Mouse (Mus musculus) brain, embryonic 14.5 days (tissue): ENCODE measurements around the gene Stk32c. TPM values are rescaled to one million over a fixed set of nuclear protein-coding genes. Genes with fewer than 3 reads are reported as not detected.

Experiments used
- DNase-seq: peaks from one replicate; pipeline ENCODE4 v3.0.0-alpha.2; 2011; ENCODE audit warnings: low read depth
- CTCF ChIP-seq: fragments of 200-500 bp; IDR thresholded peaks from 2 replicates; pipeline ENCODE4 v1.5.1; 2012; ENCODE audit warnings: inconsistent platforms, mild to moderate bottlenecking, moderate library complexity, borderline replicate concordance; ENCODE audit not compliant: insufficient read depth, insufficient read length; ENCODE audit errors: extremely low read depth
- POLR2A ChIP-seq: fragments of 200-500 bp; IDR thresholded peaks from 2 replicates; pipeline ENCODE4 v1.6.1; 2012; ENCODE audit warnings: mild to moderate bottlenecking, inconsistent platforms, borderline replicate concordance; ENCODE audit not compliant: poor library complexity, insufficient read depth, insufficient read length, severe bottlenecking; ENCODE audit errors: extremely low read depth
- polyA plus RNA-seq: library from polyadenylated mRNA; depleted of rRNA; stranded (reverse); fragments of >200 nt; gene quantifications from 2 replicates; pipeline ENCODE4 v1.2.3, GENCODE M21; 2012; rRNA removed

Gene Stk32c
- 22.1 and 27.9 TPM in 2 replicates for polyA plus RNA-seq

- DNase-seq, result peak; percentile 100
- TF ChIP-seq POLR2A (peak; percentile 30; the same call in 1 of the 2 replicates), CTCF (no peak)
These were observed at the start of gene Stk32c, which contains the start of gene Lrrc27 for GRCm38 (mm10) chr7:139212754-139213745. Gene Stk32c, minus strand, starts transcription at chr7:139213307. Gene Lrrc27, plus strand, starts transcription at chr7:139212988.

- TF ChIP-seq POLR2A (no peak), CTCF (no peak)
- no peak for DNase-seq
These were observed 44.8 kb upstream of the Stk32c start for GRCm38 (mm10) chr7:139257752-139258542.

GRCm38 (mm10) chr7:139254626-139255025 lies 41.5 kb upstream of the Stk32c start:
- no peak for DNase-seq
- no peak for TF ChIP-seq CTCF
- TF ChIP-seq POLR2A, result no peak

GRCm38 (mm10) chr7:139253462-139253861 lies 40.4 kb upstream of the Stk32c start:
- no peak for TF ChIP-seq POLR2A
- TF ChIP-seq CTCF, result no peak
- DNase-seq, result no peak

GRCm38 (mm10) chr7:139252986-139253385 lies 39.9 kb upstream of the Stk32c start:
- no peak for TF ChIP-seq CTCF
- TF ChIP-seq POLR2A, result no peak

GRCm38 (mm10) chr7:139252566-139252965 lies 39.5 kb upstream of the Stk32c start:
- no peak for DNase-seq
- TF ChIP-seq POLR2A (no peak), CTCF (no peak)

More at GRCm38 (mm10) chr7:139252986-139253385, 39.9 kb upstream of the Stk32c start:
- no peak for DNase-seq

GRCm38 (mm10) chr7:139251881-139252301 lies 38.8 kb upstream of the Stk32c start:
- no peak for TF ChIP-seq POLR2A
- no peak for TF ChIP-seq CTCF
- DNase-seq, result peak; percentile 77

GRCm38 (mm10) chr7:139249406-139250210 lies 36.5 kb upstream of the Stk32c start:
- TF ChIP-seq CTCF, result no peak
- no peak for TF ChIP-seq POLR2A
- peak; percentile 56 for DNase-seq

GRCm38 (mm10) chr7:139248615-139249405 lies 35.7 kb upstream of the Stk32c start:
- DNase-seq, result peak; percentile 11
- TF ChIP-seq CTCF (no peak), POLR2A (no peak)
